Mouse (Mus musculus) frontal cortex, postnatal 25 days (tissue): Measurements from ENCODE around the gene Slc38a5.

Source experiments
- DNase-seq, 2 experiments: peaks; one replicate each; pipeline ENCODE4 v3.0.0; 2022; ENCODE audit warnings: low spot score in 2 of 2

Slc38a5 gene

DNA sequence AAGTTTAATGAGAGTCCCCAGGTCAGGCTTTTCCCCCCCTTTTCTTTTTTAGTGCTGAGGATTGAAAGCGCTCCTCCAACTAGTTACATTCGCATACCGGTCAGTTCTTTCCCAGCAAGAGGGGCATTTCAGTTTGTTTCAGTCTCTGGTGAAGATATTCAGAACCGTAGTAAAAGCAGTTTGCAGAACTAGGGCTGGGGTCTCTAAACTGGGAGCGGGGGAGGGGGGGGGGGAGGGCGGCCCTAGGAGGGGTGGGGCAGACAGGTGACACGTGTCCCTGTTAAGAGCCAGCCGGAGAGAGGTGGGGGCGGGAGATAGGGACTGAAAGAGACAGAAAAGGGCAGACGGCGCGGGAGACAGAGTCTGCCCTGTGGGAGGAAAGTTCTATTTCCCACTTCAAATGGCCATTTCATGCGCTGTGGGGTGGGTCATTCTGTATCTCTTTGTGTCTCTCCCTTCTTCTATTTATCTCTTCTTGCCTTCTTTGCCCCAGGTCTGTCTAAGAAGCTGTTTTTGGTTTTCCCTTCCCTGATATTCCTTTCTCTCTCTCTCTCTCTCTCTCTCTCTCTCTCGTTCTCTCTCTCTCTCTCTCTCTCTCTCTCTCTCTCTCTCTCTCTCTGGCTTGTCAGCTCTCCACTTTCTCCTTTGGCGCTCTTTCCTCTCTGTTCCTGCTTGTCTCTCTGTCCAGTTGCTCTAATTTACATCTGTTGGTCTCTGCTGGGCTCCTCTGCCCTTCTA lies at the start of gene Slc38a5:
Gene Slc38a5, plus strand, starts transcription at position 51 of the 738 bp plus-strand sequence.
- no peak for DNase-seq

DNA sequence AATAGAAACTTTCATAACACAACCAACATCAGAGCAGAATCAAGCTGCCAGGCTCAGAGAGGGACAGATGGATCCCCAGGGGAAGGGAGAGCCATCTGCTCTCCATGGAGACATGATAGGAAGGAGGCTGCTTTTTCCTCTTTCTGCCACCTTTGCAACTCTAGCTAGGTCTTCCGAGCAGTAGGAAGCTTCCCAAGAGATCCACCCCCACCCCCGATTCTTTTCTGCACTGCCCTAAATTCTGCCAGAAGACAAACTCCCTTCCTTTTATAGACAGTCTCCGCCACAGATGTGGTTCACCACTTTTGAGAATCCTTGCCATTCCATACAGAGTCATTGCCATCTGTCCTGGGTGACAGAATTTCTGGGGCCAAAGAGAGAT lies 48.6 kb upstream of the Slc38a5 start:
- DNase-seq: peak in 1 of 2 experiments; percentile 13

DNA sequence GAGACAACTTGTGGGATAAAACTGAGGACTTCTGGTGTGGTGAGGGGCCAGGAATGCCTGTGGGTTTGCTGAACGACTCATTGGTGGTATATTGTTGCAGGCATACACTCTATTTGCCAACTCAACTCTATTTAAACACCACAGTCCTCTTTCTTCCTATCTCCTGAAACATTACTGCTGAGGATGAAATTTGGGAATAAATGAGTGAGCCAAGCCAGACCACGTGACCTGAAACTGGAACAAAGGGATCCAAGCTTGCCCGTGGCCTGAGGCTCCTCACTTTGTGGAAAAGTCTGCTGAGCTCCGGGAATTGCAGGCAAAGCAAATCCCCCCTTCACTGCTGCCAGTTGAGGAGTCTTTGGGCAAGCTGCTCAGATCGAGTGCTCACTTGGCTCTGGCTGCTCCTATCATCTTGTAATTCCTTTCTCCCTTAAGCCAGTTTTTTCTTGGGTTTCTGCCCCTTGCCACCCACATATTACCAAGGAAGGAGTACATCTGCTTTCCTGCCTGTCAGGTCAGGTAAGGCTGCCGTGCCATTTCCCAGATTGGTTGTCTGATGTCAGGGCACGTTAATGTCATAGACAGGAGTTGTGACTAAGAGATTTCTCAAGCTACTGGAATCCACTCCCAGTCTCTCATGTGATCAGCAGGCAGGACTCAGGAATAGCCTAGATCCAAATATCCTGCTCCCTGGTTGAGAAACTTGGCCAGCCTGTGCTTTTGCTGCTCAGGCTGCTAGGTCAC lies 48.1 kb upstream of the Slc38a5 start:
- peak in 1 of 2 experiments; percentile 4 for DNase-seq

DNA sequence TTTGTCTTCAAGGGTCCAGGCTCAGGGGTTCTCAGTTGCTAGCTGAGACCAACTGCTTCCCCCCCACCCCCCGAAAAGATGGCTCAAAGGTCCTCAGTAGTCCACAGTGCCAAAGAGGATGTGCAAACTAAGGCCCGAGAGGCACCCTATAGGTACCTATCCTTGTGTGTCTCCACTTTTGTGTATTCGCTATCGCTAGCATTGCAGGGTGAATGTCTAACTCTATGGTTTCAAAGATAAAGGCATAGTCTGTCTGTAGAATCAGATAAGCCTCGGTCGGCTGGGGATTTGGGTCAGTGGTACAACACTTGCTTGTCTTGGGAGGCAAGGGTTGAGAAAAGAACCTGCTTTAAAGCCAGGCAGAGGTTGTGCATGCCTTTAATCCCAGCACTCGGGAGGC lies 47.5 kb upstream of the Slc38a5 start:
- DNase-seq: no peak

DNA sequence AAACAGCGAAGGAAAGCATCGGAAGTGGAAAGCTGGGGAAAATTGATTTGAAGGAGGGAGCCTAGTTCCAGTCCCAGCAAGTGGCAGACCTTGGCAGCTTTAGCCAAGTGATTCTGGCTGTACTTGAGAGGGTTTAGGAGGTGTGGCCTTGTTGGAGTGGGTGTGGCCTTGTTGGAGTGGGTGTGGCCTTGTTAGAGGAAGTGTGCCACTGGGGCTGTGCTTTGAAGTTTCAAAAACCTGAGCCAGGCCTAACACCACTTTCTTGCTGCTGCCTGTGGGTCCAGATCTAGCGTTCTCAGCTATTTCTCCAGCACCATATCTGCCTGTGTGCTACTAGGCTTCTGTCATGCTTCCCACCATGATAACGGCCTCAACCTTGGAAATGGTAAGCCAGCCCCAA lies 40.7 kb upstream of the Slc38a5 start:
- no peak for DNase-seq

DNA sequence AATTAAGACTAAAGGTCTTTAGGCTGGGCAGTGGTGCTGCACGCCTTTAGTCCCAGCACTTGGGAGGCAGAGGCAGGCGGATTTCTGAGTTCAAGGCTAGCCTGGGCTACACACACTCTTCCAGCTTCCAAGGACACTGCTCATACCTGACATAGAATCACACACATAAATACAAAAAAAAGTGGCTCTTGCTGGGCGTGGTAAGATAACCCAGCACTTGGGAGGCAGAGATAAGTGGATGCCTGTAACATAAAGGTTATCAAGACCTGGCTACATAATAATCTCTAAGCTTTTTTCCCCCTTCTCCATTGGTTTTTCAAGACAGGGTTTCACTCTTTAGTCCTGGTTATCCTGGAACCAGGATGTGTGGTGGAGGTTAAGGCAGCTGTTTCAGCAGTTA lies 37.3 kb upstream of the Slc38a5 start:
- no peak for DNase-seq

DNA sequence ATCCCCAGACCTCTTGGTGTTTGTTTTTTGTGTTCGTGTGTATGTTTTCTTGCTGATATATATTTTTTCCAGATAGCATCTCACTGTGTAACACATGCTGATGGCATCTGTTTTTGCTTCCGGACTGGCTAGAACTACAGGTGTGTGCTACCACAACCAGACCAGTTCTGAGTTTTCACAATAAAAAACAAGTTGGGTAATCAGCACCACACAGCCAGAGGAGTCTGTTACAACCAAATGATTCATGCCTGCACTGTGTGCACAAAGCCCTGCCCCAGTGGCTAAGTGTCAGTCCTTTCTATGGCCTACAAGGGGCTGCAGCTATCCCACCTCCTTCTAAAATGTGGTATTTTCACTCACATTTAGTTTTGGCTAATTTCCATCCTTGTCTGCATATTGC lies 34.2 kb upstream of the Slc38a5 start:
- no peak for DNase-seq

DNA sequence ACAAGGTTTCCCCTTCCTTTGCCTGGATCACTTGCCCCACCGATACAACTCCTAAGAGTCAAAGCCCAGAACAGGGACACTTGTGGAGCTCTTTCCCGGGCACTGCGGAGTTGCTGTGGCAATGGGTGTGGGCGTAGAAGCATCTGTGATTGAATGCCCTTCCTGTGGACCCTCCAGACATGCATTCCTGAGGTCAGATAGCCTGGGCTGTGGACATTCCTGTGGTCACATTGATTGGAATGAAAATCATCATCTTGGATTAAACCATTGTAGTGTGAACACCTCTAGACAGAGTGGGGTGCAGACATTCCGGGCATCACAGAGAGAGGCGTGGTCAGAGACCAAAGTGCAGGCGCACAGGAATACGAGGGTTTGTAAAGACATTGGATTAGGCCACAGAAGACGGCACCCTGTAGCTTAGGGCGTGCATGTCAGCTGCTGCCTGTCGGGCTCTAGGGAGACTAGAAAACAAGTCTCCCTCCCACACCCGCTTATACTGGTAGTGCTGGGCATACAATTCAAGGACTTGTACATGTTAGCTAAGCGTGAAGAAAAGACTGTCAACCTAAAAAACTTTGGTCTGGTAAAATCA lies 32.0 kb upstream of the Slc38a5 start:
- no peak for DNase-seq

DNA sequence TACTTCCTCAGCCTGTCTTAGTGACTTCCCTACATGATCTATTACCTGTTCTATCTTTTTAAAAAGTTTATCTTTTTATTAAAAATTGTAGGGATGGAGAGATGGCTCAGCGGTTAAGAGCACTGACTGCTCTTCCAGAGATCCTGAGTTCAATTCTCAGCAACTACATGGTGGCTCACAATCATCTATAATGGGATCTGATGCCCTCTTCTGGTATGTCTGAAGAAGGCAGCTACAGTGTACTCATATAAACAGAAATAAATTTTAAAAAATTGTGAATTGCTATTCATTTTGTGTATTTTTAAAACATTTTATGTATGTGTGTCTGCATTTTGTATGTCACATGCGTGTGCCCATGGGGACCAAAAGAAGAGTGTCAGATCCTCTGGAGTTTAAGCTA lies 23.3 kb upstream of the Slc38a5 start:
- DNase-seq: no peak

DNA sequence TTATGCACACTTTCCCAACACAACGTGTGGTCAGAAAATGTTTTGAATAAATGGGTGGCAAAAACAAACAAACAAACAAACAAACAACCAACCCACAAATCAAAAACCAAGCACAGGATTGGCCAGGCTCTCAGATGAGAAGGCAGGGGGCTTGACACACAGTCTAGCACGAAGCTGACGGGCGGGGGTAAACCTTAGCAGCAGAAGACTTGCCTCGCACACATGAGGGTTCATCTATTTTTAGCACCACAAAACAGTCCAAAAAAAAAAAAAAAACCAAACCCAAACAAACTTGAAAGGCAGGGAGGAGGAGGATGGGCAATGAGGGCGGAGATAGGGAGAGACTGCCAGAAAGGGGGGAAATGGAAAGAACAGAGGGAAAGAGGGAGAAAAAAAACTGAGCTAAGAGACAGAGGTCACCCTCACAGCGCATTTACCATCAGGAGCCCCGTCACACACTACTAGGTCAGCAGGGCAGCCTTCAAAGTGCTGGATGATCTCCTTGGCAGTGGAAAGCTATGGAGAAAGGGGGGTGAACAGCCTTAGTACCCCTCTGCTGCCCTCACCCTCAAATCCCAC lies 22.3 kb upstream of the Slc38a5 start:
- no peak for DNase-seq

DNA sequence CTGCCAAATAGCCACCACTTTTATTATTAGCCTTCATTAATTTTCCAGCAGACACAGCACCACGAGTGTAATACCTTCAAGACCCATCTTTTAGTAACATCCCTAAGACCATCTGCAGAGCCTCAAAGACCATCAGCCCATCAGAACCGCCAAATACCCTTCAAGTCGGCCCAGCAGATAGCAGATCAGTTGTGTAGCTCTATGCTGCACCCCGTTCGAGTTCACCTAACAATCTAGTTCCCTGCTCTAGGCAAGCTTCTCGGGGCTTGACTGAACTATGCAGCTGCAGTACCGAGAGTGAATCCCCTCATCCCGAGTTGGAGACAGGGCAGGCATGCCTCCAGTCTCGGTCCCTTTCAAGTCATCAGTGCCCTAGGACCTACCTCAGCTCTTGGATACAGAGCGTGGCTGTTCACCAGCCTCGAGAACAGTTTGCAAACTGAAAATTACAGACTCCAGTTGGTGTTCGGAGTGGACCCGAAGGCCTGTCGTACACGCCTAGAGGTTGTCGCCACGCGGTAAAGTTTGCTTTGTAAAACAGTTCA lies 19.1 kb upstream of the Slc38a5 start:
- DNase-seq: no peak

DNA sequence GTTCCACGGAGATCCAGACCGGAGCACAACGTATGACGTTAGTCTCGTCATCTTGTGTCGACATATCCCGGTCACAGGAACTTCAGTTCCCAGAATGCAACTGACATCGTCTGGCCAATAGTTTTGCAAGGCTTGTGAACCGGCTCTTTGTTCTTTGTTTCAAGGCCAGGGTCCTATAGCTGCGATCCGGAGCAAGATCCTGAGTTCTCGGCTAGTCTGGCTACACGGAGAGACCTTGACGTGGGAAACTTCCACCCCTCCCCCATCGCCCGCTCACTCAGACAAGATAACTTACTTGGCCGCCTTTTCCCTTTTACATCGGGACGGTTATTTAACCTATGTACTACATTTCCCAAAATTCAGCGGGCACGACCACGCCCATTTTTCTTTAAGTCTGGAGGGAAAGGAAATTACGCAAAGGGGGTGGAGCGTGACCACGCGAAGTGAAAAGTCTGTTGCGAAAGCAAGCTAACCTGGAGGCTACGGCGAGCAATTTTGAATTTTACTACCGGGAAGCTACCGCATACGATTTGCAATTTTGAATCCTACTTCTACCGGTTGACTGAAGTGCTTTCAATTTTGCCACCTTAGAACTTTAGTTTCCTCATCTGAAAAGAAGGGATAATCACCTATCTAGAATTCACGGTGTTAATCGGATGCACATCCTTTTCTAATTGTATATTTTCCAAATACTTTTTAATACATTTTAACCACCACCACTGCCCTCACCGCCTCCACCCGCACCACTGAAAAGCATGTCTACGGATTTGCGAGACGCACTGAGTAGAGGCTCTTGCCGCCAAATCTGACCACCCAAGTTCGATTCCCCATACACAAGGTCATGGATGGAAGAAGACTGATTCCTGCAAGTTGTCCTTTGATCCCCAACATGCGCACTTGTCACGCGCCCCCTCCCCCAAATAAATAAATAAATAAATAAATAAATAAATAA lies 18.3 kb upstream of the Slc38a5 start, which contains the start of gene Ftsj1:
Gene Ftsj1, minus strand, starts transcription at position 73 of the 952 bp plus-strand sequence.
- DNase-seq: peak; percentile 52 to 67

DNA sequence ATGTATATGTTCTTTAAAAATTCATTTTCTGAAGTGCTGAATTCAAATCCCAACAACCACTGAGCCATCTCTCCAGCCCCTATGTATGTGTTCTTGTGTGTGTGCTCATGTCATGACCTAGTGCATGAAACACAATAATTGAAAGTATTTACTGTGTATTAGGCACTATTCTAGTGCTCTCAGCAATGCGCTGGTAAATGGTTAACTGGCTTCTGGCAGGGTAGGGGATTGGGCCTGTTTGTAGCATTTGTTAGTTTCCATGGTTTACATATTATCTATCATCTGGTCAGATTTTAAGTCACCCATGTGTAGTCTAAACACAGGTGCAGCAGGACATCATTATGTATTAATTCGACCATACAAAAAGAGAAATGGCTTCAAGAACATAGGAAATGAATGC lies 17.2 kb upstream of the Slc38a5 start:
- DNase-seq: no peak

DNA sequence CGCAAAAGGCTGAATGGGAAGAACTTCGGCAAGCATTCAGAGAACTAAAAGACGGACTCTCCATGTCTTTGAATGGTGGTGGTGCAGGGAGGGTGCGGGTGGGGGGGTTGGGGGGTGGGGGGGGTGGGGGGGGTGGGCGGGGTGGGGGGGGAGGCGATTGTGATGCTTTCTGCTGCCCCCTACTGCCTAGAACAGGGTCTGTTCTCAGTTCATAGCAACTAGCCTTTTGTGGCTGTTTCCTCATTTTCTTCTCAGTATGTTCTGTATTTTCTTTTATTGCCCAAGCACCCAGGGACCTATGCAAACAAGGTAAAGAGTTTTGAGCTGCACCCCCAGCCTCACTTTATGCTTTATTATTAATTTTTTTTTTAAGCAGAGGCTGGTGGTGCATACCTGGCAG lies 15.1 kb upstream of the Slc38a5 start:
- DNase-seq: no peak

DNA sequence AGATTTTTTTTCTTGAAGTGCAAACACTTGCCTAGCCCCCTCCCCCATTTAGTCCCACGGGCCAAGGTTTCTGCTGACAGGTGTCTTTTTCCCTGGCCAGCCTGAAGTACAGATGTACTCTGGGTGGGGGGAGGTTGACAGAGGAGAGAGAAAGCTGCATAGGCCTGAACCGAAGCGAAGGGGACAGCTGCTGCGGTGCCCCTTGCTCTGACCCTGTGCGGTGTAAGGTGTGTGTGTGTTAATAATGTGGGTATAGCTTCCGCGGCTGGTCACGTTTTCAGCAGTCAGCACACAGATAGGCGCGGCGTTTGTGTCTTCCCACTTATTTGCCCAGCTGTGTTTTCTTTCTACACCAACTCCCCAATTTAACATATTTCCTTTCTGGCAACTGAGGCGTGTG lies 11.5 kb upstream of the Slc38a5 start:
- DNase-seq: no peak

DNA sequence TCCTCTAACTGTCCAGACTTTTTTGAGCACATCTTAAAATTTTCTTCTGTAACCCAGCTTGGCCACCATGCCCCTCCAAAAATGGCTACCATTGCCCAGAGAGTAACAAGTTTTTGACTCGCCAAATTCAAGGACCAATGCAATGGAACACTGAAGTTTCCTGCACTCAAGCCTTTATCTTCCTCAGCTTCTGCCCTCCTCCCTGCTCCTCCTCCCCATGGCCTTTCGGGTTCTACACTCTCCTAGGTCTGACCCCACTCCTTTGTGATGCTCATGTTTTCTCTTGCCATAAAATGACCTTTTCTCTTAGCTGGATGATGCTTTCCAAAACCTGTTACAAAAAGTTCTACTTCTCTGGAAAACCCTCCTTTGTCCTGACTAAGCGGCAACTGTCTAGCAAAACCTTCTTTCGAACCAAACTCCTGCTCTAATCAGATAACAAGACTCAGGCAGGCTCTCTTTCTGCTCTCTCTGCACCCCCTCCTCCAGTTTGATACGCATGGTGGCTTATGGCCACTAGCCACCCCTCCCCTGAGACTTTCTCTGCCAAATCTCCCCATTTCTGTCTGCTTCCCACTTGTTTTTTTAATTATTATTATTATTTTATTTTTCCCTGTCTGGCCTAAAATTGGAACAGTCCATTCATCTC lies 7.7 kb upstream of the Slc38a5 start:
- no peak for DNase-seq

DNA sequence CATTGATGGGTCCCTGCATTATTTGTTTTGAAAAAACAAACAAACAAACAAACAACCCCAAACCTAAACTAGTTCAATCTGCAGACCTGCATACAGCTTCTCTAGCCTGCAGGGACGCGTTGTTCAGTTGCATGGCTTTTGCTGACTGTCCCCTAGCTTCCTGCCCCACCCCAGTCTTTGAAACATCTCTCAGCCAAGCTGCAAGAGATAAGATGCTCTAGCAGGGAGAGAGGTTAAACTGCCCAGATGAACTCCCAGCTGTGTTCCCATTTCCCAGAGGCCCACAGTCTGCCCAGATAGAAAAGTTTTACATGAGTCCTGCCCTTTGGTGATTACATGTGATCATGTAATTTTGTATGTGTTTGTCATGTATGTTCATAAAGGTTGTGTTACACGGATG lies 6.7 kb upstream of the Slc38a5 start:
- DNase-seq: no peak

DNA sequence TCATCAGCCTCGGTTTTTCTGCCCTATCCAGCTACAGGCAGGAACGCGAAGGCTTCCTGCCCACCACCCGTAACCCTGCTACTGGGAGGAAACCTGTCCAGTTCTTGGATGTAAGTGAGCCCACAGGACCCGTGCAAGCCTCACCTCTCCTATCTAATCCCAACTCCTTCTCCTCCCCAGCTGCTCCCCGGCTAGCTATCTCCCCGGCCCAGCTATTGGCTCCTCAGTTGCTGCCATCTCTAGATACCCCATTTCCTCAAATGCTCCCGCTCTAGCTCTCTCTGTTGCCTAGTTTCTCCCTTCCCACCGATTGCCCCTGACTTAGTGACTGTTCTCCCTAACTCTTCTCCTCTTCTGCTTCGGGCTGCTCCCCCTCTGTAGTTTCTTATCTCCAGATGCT lies 1.1 kb downstream of the Slc38a5 start:
- DNase-seq: no peak

DNA sequence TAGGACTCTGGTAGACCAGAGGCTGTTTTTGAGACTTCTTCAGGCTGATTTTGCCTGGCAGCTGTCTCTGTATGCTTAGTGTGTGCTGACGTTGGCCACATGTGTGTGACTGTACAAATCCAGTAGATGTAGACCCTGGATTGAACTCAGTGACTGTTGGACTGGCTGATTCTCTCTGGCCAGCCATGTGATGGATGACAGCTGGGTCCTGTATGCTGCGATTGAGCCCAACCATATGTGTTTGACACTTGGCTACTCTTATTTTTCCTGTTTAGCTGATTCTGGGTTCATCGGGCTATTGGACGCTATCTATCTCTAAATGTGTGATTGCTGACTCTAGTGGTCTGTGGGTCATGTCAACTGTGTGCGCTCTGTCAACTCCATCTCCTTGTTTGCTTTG lies 3.1 kb downstream of the Slc38a5 start:
- DNase-seq: no peak

DNA sequence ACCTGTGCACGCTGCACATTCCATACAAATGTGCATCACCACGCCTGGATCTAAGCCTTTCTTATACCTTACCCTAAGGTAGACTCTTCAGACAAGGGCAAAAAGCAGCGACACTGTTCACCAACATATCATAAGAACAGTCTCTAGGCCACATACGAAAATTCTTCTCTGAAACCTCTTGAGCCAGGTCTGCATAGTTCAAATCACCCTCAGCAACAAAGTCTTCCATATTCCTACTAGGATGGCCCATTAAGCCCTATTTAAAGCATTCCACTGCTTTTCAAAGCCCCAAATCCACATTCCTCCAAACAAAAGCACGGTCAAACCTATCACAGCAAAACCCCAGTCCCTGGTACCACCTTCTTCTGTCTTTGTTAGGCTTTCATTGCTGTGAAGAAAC lies 17.7 kb downstream of the Slc38a5 start:
- no peak for DNase-seq

DNA sequence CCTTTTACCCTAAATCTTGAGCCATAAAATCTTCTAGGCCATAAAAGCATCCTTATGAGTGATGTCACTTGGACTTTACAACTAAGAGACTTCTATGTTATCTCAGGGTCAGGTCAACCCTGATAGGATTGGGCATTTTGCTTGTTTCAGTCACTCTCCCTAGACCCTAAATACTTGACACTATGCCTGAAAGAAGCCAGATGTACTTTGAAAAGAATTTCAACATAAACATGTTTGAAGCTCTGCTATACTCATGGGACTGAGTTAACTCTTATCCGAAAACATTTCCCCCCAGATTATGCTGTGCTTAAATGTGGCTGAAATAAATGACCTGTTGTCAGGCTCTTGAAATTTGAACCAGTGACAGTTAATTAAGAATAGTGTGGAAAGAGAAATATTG lies 38.4 kb downstream of the Slc38a5 start:
- DNase-seq: no peak
